9 mouse cellular contexts compared by ENCODE assay signal in the genomic region with DNA sequence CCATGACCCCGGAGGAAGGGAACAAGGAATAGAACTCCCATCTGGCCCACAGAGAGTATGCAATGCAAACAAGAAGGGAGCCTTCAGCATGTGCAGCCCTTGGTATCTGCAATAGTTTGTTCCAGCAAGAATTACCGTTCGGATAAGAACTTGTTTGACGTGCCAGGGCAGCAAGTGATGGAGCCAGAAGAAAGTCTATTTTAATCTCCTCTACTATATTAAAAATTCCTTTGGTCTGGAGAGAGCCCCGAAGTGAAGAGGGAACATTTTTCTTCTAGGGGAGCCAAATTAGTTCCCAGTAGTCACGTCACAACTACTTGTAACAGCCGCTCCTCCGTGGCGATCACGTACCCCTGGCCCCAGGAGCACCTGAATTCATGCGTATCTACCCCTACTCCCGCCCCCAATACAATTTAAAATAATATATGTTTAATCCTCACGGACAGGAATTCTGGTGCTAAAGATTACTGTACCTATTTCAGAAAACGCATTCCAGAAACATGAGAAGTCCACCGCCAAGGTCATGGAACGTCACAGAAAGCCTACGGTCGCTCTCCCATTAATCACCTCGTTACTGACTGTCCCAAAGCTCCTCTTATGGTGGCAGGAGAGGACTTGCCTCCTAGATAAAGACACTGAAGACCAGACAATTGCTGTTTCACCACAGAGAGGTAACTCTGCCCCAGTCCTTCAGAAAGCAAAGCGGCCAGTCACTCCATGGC. TPM values are rescaled to one million over a fixed set of nuclear protein-coding genes. Genes with fewer than 3 reads are reported as not detected.
A peak's percentile ranks its signal among the peaks of the same experiment; 100 is the strongest.
DNase-seq lines count a peak whose midpoint lies in the region; ATAC-seq and TF ChIP-seq lines count a peak whose summit lies in the region.
"Had no signal": no experiment of that assay in that cellular context is flagged by ENCODE, and none has a peak within 500 bp of the region (broad histone marks: within the 10 kb centered on the region; RNA-seq: fewer than 3 reads in every experiment).

No protein-coding gene starts in this region.

- no peaks in the 10 kb centered on the region for H3K9me3 ChIP-seq in heart, embryonic 10.5 days
- H3K9me3 ChIP-seq in forebrain, postnatal 0 days (ENCODE audit: low read length) = no peaks in the 10 kb centered on the region
- no peaks in the 10 kb centered on the region for H3K9me3 ChIP-seq in liver, embryonic 14.5 days (ENCODE audit: control insufficient read depth, low read length)
- H3K9me3 ChIP-seq in hindbrain, embryonic 12.5 days (replicated peaks) = no peaks in the 10 kb centered on the region
- no peaks in the 10 kb centered on the region for H3K9me3 ChIP-seq in hindbrain, embryonic 13.5 days

- TF ChIP-seq CTCF in forebrain, postnatal 0 days (IDR thresholded peaks at IDR 0.05; ENCODE audit: low read depth) = no peak
- TF ChIP-seq CTCF in liver, embryonic 14.5 days (IDR thresholded peaks at IDR 0.05; ENCODE audit: low read depth) = no peak

- no peaks in the 10 kb centered on the region for H3K36me3 ChIP-seq in heart, embryonic 10.5 days
- no peaks in the 10 kb centered on the region for H3K36me3 ChIP-seq in forebrain, postnatal 0 days (ENCODE audit: insufficient read depth)
- no peaks in the 10 kb centered on the region for H3K36me3 ChIP-seq in liver, embryonic 14.5 days (replicated peaks; ENCODE audit: control insufficient read depth, insufficient read depth, low read depth)
- no peaks in the 10 kb centered on the region for H3K36me3 ChIP-seq in hindbrain, embryonic 12.5 days
- no peaks in the 10 kb centered on the region for H3K36me3 ChIP-seq in hindbrain, embryonic 13.5 days

- H3K4me2 ChIP-seq in forebrain, postnatal 0 days (ENCODE audit: low read depth) = peak overlapping the region; percentile 29; the same call in 1 of the 2 replicates
- peak overlapping the region; percentile 49; the same call in 1 of the 2 replicates for H3K4me2 ChIP-seq in liver, embryonic 14.5 days (ENCODE audit: low read depth)
- H3K4me2 ChIP-seq in hindbrain, embryonic 12.5 days (replicated peaks) = no peak overlapping the region
- H3K4me2 ChIP-seq in hindbrain, embryonic 13.5 days = no peak overlapping the region

- H3K27ac ChIP-seq in heart, embryonic 10.5 days = peak overlapping the region; percentile 84
- H3K27ac ChIP-seq in forebrain, postnatal 0 days (ENCODE audit: low read depth, low read length) = no peak overlapping the region
- H3K27ac ChIP-seq in liver, embryonic 14.5 days = no peak overlapping the region
- H3K27ac ChIP-seq in hindbrain, embryonic 12.5 days = no peak overlapping the region
- H3K27ac ChIP-seq in hindbrain, embryonic 13.5 days = no peak overlapping the region

- peak; percentile 32 for ATAC-seq in forebrain, postnatal 0 days
- ATAC-seq in liver, embryonic 14.5 days (ENCODE audit: insufficient read depth) = no peak
- ATAC-seq in hindbrain, embryonic 12.5 days (ENCODE audit: low FRiP score) = no peak
- no peak for ATAC-seq in hindbrain, embryonic 13.5 days (ENCODE audit: low FRiP score)

- no peaks in the 10 kb centered on the region for H3K27me3 ChIP-seq in heart, embryonic 10.5 days (ENCODE audit: insufficient read depth, poor library complexity, severe bottlenecking)
- H3K27me3 ChIP-seq in forebrain, postnatal 0 days (ENCODE audit: insufficient read depth, low read length) = no peaks in the 10 kb centered on the region
- H3K27me3 ChIP-seq in liver, embryonic 14.5 days (ENCODE audit: control insufficient read depth, insufficient read depth, low read length) = no peaks in the 10 kb centered on the region
- no peaks in the 10 kb centered on the region for H3K27me3 ChIP-seq in hindbrain, embryonic 12.5 days
- no peaks in the 10 kb centered on the region for H3K27me3 ChIP-seq in hindbrain, embryonic 13.5 days
- H3K27me3 ChIP-seq: CH12.LX had no signal

- whole genome bisulfite sequencing in heart, embryonic 10.5 days = 51% methylated on average over 20 of the region's 20 CpGs
- WGBS in forebrain, postnatal 0 days = 70% methylated on average over 20 of the region's 20 CpGs
- WGBS in liver, embryonic 14.5 days (ENCODE audit: insufficient replicate concordance) = 60% methylated on average over 20 of the region's 20 CpGs
- WGBS in hindbrain, embryonic 12.5 days = 77% methylated on average over 20 of the region's 20 CpGs
- 78% methylated on average over 20 of the region's 20 CpGs for WGBS in hindbrain, embryonic 13.5 days

- peaks cover 53% of the 10 kb centered on the region for H3K4me1 ChIP-seq in heart, embryonic 10.5 days
- no peaks in the 10 kb centered on the region for H3K4me1 ChIP-seq in forebrain, postnatal 0 days (ENCODE audit: insufficient read depth)
- H3K4me1 ChIP-seq in liver, embryonic 14.5 days (replicated peaks; ENCODE audit: control insufficient read depth in 2 of 2, insufficient read depth in 2 of 2, low read length in 1 of 2) = 0 out of 4 replicates have a peak, but pooled peaks cover 0 to 9% of the 10 kb centered on the region in 2 experiments
- H3K4me1 ChIP-seq in hindbrain, embryonic 12.5 days = peaks cover 12% of the 10 kb centered on the region; the same call in 1 of the 2 replicates
- peaks cover 5% of the 10 kb centered on the region; the same call in 1 of the 2 replicates for H3K4me1 ChIP-seq in hindbrain, embryonic 13.5 days (replicated peaks)

- peak overlapping the region; percentile 42 for H3K4me3 ChIP-seq in heart, embryonic 10.5 days
- H3K4me3 ChIP-seq in forebrain, postnatal 0 days (ENCODE audit: low read depth, low read length) = no peak overlapping the region
- no peak overlapping the region for H3K4me3 ChIP-seq in liver, embryonic 14.5 days (ENCODE audit: insufficient read depth in 1 of 2, low read depth in 2 of 2, low read length in 2 of 2)
- H3K4me3 ChIP-seq in hindbrain, embryonic 12.5 days = no peak overlapping the region
- H3K4me3 ChIP-seq in hindbrain, embryonic 13.5 days = no peak overlapping the region

- DNase-seq in heart, embryonic 10.5 days (ENCODE audit: low spot score) = no peak
- no peak for DNase-seq in heart, adult 8-10 months (ENCODE audit: low spot score)
- peak; percentile 45 to 63 for DNase-seq in adrenal gland, postnatal 36 days
- no peak for DNase-seq in forebrain, postnatal 0 days
- DNase-seq in liver, embryonic 14.5 days (ENCODE audit: low read depth in 3 of 3, low spot score in 3 of 3) = no peak
- no peak for DNase-seq in gastrocnemius, postnatal 4 days (ENCODE audit: low spot score in 2 of 2)

- TF ChIP-seq EP300 in liver, embryonic 14.5 days (IDR thresholded peaks at IDR 0.05; ENCODE audit: low read depth) = no peak

- H3K9ac ChIP-seq in forebrain, postnatal 0 days = no peak overlapping the region
- H3K9ac ChIP-seq in liver, embryonic 14.5 days (replicated peaks) = no peak overlapping the region
- no peak overlapping the region for H3K9ac ChIP-seq in hindbrain, embryonic 12.5 days
- no peak overlapping the region for H3K9ac ChIP-seq in hindbrain, embryonic 13.5 days

RNA-seq across cellular contexts. Expression of gene Msrb3, which starts 22.2 kb away (rescaled TPM):
- 15.4 and 20.6 TPM in 2 replicates for polyA plus RNA-seq in heart, embryonic 10.5 days (2016; fragmentation: Nextera tagmentation; extraction: Ambion mirVana)
- 100 to 1,000 TPM in 2 of 4 experiments, 10 to 100 TPM in 2; 84.9 to 110 (median 102) TPM for total RNA-seq in heart, adult 8-10 months (2022)
- total RNA-seq in adrenal gland, postnatal 36 days (2021) = 10 to 100 TPM; 47.1 to 68.1 TPM
- total RNA-seq in forebrain, postnatal 0 days (2014; rRNA removed) = 3.2 and 6.1 TPM in 2 replicates
- polyA plus RNA-seq in forebrain, postnatal 0 days (2015; fragmentation: Nextera tagmentation; extraction: Ambion mirVana) = 0.67 and 1.5 TPM in 2 replicates
- polyA plus RNA-seq in liver, embryonic 14.5 days (2012; rRNA removed) = 0.98 and 1.5 TPM in 2 replicates
- polyA plus RNA-seq in liver, embryonic 14.5 days (2014; fragmentation: Nextera tagmentation; extraction: Ambion mirVana) = 0.40 and 0.60 TPM in 2 replicates
- 6.3 TPM in 2 replicates for polyA plus RNA-seq in hindbrain, embryonic 12.5 days (2016; fragmentation: Nextera tagmentation; extraction: Ambion mirVana)
- 10 to 100 TPM; 65.6 to 74.8 TPM for total RNA-seq in gastrocnemius, postnatal 4 days (2021)
- 2.3 and 2.6 TPM in 2 replicates for polyA plus RNA-seq in hindbrain, embryonic 13.5 days (2015; fragmentation: Nextera tagmentation; extraction: Ambion mirVana)
- total RNA-seq: CH12.LX had no signal

Comparison
In these comparisons a context has a peak if more than half of its experiments do, and no peak if none do; other contexts are left out.
1. DNase-seq: peak in adrenal gland, postnatal 36 days (2 of 2); none in heart, embryonic 10.5 days (single experiment), heart, adult 8-10 months (single experiment), forebrain, postnatal 0 days (single experiment), liver, embryonic 14.5 days (0 of 3) and gastrocnemius, postnatal 4 days (0 of 2).
2. H3K4me2 ChIP-seq: peak in forebrain, postnatal 0 days (single experiment) and liver, embryonic 14.5 days (single experiment); none in hindbrain, embryonic 12.5 days (single experiment) and hindbrain, embryonic 13.5 days (single experiment).